Mouse (Mus musculus): ENCODE data around the gene Tmem233. TPM values are rescaled to one million over a fixed set of nuclear protein-coding genes. Genes with fewer than 3 reads are reported as not detected.

Tmem233 gene
- polyA plus RNA-seq, 1 experiment from 2014 or later = not detected

DNA sequence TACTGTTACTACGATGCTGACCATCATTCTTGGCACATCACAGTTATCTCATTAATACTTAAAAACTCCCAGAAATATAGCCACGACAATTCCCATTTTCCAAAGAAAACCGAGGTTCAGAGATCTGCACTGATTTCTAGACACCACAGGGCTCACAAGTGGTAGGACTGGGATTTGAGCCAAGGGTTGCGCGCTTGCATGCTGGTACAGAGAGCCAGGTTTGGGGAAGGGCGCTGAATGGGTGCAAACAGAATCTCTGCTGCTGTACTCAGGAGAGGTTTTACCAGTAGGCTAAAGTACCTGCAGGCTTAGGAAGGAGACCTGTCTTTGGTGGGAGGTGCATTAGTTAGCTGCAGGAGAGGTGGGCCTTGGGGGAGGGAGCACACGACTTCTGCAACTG is 1.4 kb downstream of the Tmem233 start:
- DNase-seq (ENCODE audit: low spot score) (no peak), ATAC-seq (replicated peaks; ENCODE audit: insufficient number of reproducible peaks, low FRiP score, low TSS enrichment, low read depth) (no peak)
- no peak overlapping the region for H3K9ac ChIP-seq (replicated peaks; ENCODE audit: low read length)
- H3K4me1 ChIP-seq (ENCODE audit: control insufficient read depth, insufficient read depth, low read length) = no peaks in the 10 kb centered on the region
- H3K4me2 ChIP-seq (ENCODE audit: low read depth, low read length) = no peak overlapping the region
- peaks cover 7% of the 10 kb centered on the region for H3K27me3 ChIP-seq (ENCODE audit: control insufficient read depth, insufficient read depth, low read length)
- no peaks in the 10 kb centered on the region for H3K9me3 ChIP-seq (replicated peaks; ENCODE audit: control insufficient read depth, low read length)
- no peak overlapping the region for H3K27ac ChIP-seq (replicated peaks; ENCODE audit: low read depth, low read length)
- H3K4me3 ChIP-seq (ENCODE audit: low read depth, low read length) = no peak overlapping the region
- no peaks in the 10 kb centered on the region for H3K36me3 ChIP-seq (replicated peaks; ENCODE audit: control insufficient read depth, insufficient read depth, low read depth, low read length)
- 77% methylated on average over 7 of the region's 7 CpGs for WGBS

DNA sequence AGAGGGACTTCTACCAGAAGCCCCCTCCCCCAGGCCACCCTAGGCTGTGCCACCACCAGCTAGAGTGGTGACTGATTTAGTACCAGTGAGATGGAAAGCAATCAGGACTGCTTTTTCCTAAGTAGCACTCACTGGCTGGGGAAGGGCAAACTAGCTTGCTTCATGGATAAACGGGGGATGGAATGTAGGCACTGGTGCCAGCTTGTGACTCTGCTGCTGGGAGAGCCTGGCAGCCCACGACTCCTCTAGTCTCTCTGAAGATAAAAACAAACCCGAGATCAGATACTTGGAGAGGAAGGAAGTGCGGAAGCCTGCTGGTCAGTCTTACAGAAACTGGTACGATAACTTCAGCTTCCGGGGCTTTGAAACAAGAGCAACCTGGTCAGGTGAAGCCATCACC is 2.3 kb downstream of the Tmem233 start:
- H3K27me3 ChIP-seq (ENCODE audit: control insufficient read depth, insufficient read depth, low read length) = peaks cover 7% of the 10 kb centered on the region
- no peak overlapping the region for H3K27ac ChIP-seq (replicated peaks; ENCODE audit: low read depth, low read length)
- H3K4me2 ChIP-seq (ENCODE audit: low read depth, low read length) = no peak overlapping the region
- DNase-seq (ENCODE audit: low spot score) = no peak
- H3K9ac ChIP-seq (replicated peaks; ENCODE audit: low read length) = no peak overlapping the region
- H3K4me1 ChIP-seq (ENCODE audit: control insufficient read depth, insufficient read depth, low read length) = no peaks in the 10 kb centered on the region
- H3K36me3 ChIP-seq (replicated peaks; ENCODE audit: control insufficient read depth, insufficient read depth, low read depth, low read length) = no peaks in the 10 kb centered on the region
- H3K4me3 ChIP-seq (ENCODE audit: low read depth, low read length) = no peak overlapping the region
- no peak for ATAC-seq (replicated peaks; ENCODE audit: insufficient number of reproducible peaks, low FRiP score, low TSS enrichment, low read depth)
- H3K9me3 ChIP-seq (replicated peaks; ENCODE audit: control insufficient read depth, low read length) = no peaks in the 10 kb centered on the region
- 65% methylated on average over 6 of the region's 6 CpGs for WGBS

DNA sequence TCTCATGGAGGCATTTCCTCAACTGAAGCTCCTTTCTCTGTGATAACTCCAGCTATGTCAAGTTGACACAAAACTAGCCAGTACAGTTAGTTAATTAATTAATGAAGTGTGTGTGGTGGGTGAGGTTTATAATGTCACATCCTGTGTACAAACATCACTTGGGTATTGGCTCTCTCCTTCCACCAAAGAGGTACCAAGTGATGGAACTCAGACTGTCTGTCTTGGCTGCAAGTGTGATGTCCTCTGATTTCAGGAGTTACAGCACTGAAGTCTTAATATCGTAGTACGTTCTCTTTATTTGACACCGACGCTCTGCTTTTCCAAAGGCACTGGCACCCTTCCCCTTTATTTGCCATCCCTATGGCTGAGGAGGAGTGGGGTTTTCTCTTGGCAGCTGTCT is 13.4 kb downstream of the Tmem233 start:
- Histone ChIP-seq H3K4me2 (ENCODE audit: low read depth, low read length) (no peak overlapping the region), H3K4me1 (ENCODE audit: control insufficient read depth, insufficient read depth, low read length) (no peaks in the 10 kb centered on the region), H3K27ac (replicated peaks; ENCODE audit: low read depth, low read length) (no peak overlapping the region), H3K27me3 (ENCODE audit: control insufficient read depth, insufficient read depth, low read length) (no peaks in the 10 kb centered on the region), H3K36me3 (replicated peaks; ENCODE audit: control insufficient read depth, insufficient read depth, low read depth, low read length) (no peaks in the 10 kb centered on the region), H3K9ac (replicated peaks; ENCODE audit: low read length) (no peak overlapping the region), H3K9me3 (replicated peaks; ENCODE audit: control insufficient read depth, low read length) (no peaks in the 10 kb centered on the region), H3K4me3 (ENCODE audit: low read depth, low read length) (no peak overlapping the region)
- no peak for ATAC-seq (replicated peaks; ENCODE audit: insufficient number of reproducible peaks, low FRiP score, low TSS enrichment, low read depth)
- DNase-seq (ENCODE audit: low spot score) = no peak
- WGBS = 89% methylated on average over 4 of the region's 4 CpGs

DNA sequence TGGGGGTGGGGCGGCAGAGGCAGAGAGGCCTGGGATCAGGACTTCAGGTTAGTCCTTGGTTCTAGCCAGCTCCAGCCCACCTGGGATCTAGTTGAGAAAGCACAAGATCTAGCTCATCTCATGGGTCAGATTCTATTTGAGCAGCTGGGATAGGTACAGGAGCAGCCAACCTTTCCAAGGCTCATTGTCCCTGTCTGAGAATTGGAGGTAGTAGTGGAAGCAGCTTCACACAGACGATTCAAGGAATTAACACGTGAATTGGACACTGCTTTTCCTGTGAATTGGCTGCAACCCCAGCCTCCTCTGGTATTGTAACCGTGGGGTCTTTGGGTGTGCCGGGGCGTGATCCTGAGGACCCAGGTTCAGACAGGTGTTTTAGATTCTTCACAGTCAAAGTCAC is 30.2 kb downstream of the Tmem233 start:
- H3K4me1 ChIP-seq (ENCODE audit: control insufficient read depth, insufficient read depth, low read length) = no peaks in the 10 kb centered on the region
- no peak overlapping the region for H3K4me3 ChIP-seq (ENCODE audit: low read depth, low read length)
- no peak overlapping the region for H3K27ac ChIP-seq (replicated peaks; ENCODE audit: low read depth, low read length)
- no peaks in the 10 kb centered on the region for H3K36me3 ChIP-seq (replicated peaks; ENCODE audit: control insufficient read depth, insufficient read depth, low read depth, low read length)
- no peak overlapping the region for H3K9ac ChIP-seq (replicated peaks; ENCODE audit: low read length)
- WGBS = 50% methylated on average over 6 of the region's 6 CpGs
- ATAC-seq (replicated peaks; ENCODE audit: insufficient number of reproducible peaks, low FRiP score, low TSS enrichment, low read depth) = no peak
- no peaks in the 10 kb centered on the region for H3K27me3 ChIP-seq (ENCODE audit: control insufficient read depth, insufficient read depth, low read length)
- no peaks in the 10 kb centered on the region for H3K9me3 ChIP-seq (replicated peaks; ENCODE audit: control insufficient read depth, low read length)
- no peak for DNase-seq (ENCODE audit: low spot score)
- no peak overlapping the region for H3K4me2 ChIP-seq (ENCODE audit: low read depth, low read length)

DNA sequence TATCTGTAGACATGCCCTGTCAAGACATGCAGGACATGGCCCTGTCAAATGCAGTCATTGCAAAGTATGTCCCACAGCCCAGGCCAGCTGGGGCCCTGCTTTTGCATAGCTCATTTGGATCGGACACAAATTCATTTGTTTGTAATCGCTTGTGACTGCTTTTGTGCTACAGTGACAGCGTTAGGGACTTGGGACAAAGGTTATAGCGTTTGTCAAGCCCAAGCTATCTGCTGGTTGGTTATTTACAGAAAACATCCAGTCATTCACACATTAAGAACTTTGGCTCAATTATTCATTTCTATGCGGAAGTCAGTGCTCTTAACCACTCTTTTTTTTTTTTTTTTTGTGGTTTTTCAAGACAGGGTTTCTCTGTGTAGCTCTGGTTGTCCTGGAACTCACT is 30.9 kb downstream of the Tmem233 start:
- 83% methylated on average over 5 of the region's 5 CpGs for WGBS

DNA sequence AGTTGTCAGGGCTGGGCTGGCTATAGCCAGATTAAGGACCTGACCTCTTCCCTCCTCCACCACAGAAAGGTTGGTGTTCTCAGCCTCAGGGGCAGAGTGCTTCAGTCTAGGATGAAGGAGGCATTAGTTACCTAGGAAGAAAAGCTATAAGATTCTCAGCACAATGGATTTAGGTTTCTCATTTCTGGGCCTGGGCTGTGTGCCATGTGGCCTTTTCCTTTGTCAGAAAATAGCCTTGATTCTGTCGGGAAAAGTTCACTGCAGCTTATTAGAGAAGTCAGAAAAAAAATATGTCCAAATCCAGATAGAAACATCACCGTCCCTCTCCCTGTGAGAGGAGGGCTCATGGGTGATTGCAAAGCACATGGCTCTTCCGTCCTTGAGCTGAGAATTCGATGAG is 33.2 kb downstream of the Tmem233 start:
- WGBS = 86% methylated on average over 4 of the region's 4 CpGs

More for the DNA sequence above, 30.9 kb downstream of the Tmem233 start:
- H3K4me3 ChIP-seq (ENCODE audit: low read depth, low read length) = no peak overlapping the region
- DNase-seq (ENCODE audit: low spot score) = no peak
- no peaks in the 10 kb centered on the region for H3K36me3 ChIP-seq (replicated peaks; ENCODE audit: control insufficient read depth, insufficient read depth, low read depth, low read length)
- H3K27me3 ChIP-seq (ENCODE audit: control insufficient read depth, insufficient read depth, low read length) = no peaks in the 10 kb centered on the region
- H3K9me3 ChIP-seq (replicated peaks; ENCODE audit: control insufficient read depth, low read length) = no peaks in the 10 kb centered on the region
- no peak overlapping the region for H3K27ac ChIP-seq (replicated peaks; ENCODE audit: low read depth, low read length)
- no peak overlapping the region for H3K9ac ChIP-seq (replicated peaks; ENCODE audit: low read length)
- ATAC-seq (replicated peaks; ENCODE audit: insufficient number of reproducible peaks, low FRiP score, low TSS enrichment, low read depth) = no peak
- H3K4me1 ChIP-seq (ENCODE audit: control insufficient read depth, insufficient read depth, low read length) = no peaks in the 10 kb centered on the region
- no peak overlapping the region for H3K4me2 ChIP-seq (ENCODE audit: low read depth, low read length)

DNA sequence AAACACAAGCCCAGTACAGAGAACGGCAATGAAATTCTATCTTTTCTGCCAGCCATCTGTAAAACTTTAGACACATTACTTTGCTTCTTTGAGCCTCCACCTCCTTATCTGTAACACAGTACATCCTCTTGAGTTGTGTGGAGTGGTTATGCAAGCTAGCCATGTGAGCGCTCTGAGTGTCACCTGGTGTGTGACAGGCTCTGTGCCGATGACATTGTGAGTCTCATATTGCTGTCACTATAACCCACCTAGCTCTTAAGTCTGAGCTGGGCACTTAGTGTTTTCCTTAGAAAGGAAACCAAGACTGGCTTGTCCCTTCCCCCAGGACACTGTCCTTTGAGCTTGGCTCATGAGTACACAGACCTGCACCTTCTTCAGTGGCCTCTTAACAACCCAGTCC is 34.7 kb downstream of the Tmem233 start:
- H3K27me3 ChIP-seq (ENCODE audit: control insufficient read depth, insufficient read depth, low read length) = no peaks in the 10 kb centered on the region
- DNase-seq (ENCODE audit: low spot score) = no peak
- no peak overlapping the region for H3K27ac ChIP-seq (replicated peaks; ENCODE audit: low read depth, low read length)
- WGBS = 90% methylated on average over 3 of the region's 3 CpGs
- no peak for ATAC-seq (replicated peaks; ENCODE audit: insufficient number of reproducible peaks, low FRiP score, low TSS enrichment, low read depth)
- H3K4me1 ChIP-seq (ENCODE audit: control insufficient read depth, insufficient read depth, low read length) = no peaks in the 10 kb centered on the region
- H3K4me3 ChIP-seq (ENCODE audit: low read depth, low read length) = no peak overlapping the region
- H3K36me3 ChIP-seq (replicated peaks; ENCODE audit: control insufficient read depth, insufficient read depth, low read depth, low read length) = no peaks in the 10 kb centered on the region
- no peak overlapping the region for H3K9ac ChIP-seq (replicated peaks; ENCODE audit: low read length)
- no peak overlapping the region for H3K4me2 ChIP-seq (ENCODE audit: low read depth, low read length)
- no peaks in the 10 kb centered on the region for H3K9me3 ChIP-seq (replicated peaks; ENCODE audit: control insufficient read depth, low read length)

More for the DNA sequence above, 33.2 kb downstream of the Tmem233 start:
- H3K9me3 ChIP-seq (replicated peaks; ENCODE audit: control insufficient read depth, low read length) = no peaks in the 10 kb centered on the region
- ATAC-seq (replicated peaks; ENCODE audit: insufficient number of reproducible peaks, low FRiP score, low TSS enrichment, low read depth) = no peak
- no peak for DNase-seq (ENCODE audit: low spot score)
- no peak overlapping the region for H3K9ac ChIP-seq (replicated peaks; ENCODE audit: low read length)
- H3K27ac ChIP-seq (replicated peaks; ENCODE audit: low read depth, low read length) = no peak overlapping the region
- H3K36me3 ChIP-seq (replicated peaks; ENCODE audit: control insufficient read depth, insufficient read depth, low read depth, low read length) = no peaks in the 10 kb centered on the region
- H3K4me2 ChIP-seq (ENCODE audit: low read depth, low read length) = no peak overlapping the region
- H3K4me1 ChIP-seq (ENCODE audit: control insufficient read depth, insufficient read depth, low read length) = no peaks in the 10 kb centered on the region
- H3K27me3 ChIP-seq (ENCODE audit: control insufficient read depth, insufficient read depth, low read length) = no peaks in the 10 kb centered on the region
- no peak overlapping the region for H3K4me3 ChIP-seq (ENCODE audit: low read depth, low read length)

DNA sequence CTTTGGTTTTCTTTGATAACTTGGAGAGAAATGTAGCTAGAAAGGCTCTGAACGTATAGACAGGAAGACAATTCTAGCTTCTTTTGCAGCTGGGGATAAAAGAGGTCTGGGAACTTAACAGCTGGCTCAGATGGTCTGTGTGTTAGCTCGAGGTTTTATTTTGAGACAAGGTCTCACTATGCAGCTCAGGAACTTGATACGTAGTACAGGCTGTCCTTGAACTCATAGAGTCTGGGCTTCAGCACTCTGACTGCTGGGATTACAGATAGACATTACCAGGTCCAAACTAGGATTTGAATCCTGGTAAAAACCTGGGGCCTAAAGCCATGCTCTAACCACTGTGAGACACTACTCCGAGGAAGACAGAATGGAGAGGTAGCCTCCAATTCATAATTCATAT is 36.8 kb downstream of the Tmem233 start:
- ATAC-seq (replicated peaks; ENCODE audit: insufficient number of reproducible peaks, low FRiP score, low TSS enrichment, low read depth) = no peak
- H3K9ac ChIP-seq (replicated peaks; ENCODE audit: low read length) = no peak overlapping the region
- no peaks in the 10 kb centered on the region for H3K27me3 ChIP-seq (ENCODE audit: control insufficient read depth, insufficient read depth, low read length)
- H3K4me1 ChIP-seq (ENCODE audit: control insufficient read depth, insufficient read depth, low read length) = no peaks in the 10 kb centered on the region
- 79% methylated on average over 4 of the region's 4 CpGs for WGBS
- H3K27ac ChIP-seq (replicated peaks; ENCODE audit: low read depth, low read length) = no peak overlapping the region
- H3K4me3 ChIP-seq (ENCODE audit: low read depth, low read length) = no peak overlapping the region
- no peaks in the 10 kb centered on the region for H3K36me3 ChIP-seq (replicated peaks; ENCODE audit: control insufficient read depth, insufficient read depth, low read depth, low read length)
- no peak for DNase-seq (ENCODE audit: low spot score)
- H3K4me2 ChIP-seq (ENCODE audit: low read depth, low read length) = no peak overlapping the region
- H3K9me3 ChIP-seq (replicated peaks; ENCODE audit: control insufficient read depth, low read length) = no peaks in the 10 kb centered on the region

Measured in embryonic facial prominence, embryonic 11.5 days (tissue).